9 mouse cellular contexts compared by ENCODE assay signal in genomic region chr9:32445789-32446188, GRCm38 (mm10).
DNase-seq lines count a peak whose midpoint lies in the region; ATAC-seq and TF ChIP-seq lines count a peak whose summit lies in the region.
"Had no signal": no experiment of that assay in that cellular context is flagged by ENCODE, and none has a peak within 500 bp of the region (broad histone marks: within the 10 kb centered on the region; RNA-seq: fewer than 3 reads in every experiment).

No protein-coding gene starts in this region.

- peak; percentile 61 for DNase-seq in embryo, embryonic 10 days (ENCODE audit: low spot score)
- DNase-seq in embryo, embryonic 9.5 days (ENCODE audit: extremely low spot score) = no peak
- no peak for DNase-seq in liver, adult 2 months (ENCODE audit: extremely low read depth, low read depth, low spot score)
- no peak for DNase-seq in liver, embryonic 11.5 days (ENCODE audit: low spot score)
- DNase-seq in lung, embryonic 14.5 days = peak; percentile 66
- DNase-seq in thymus, postnatal 36 days = peak; percentile 31 to 45
- DNase-seq in urinary bladder, adult 2 months (ENCODE audit: low spot score) = no peak
- no peak for DNase-seq in gastrocnemius, postnatal 25 days

- no peak overlapping the region for H3K4me2 ChIP-seq in liver, embryonic 11.5 days
- no peak overlapping the region for H3K4me2 ChIP-seq in lung, embryonic 14.5 days

- no peak; the same call in 1 of the 2 replicates for ATAC-seq in liver, embryonic 11.5 days (replicated peaks; ENCODE audit: low FRiP score)
- ATAC-seq in lung, embryonic 14.5 days (ENCODE audit: insufficient read depth) = peak; percentile 57; the same call in 1 of the 2 replicates
- ATAC-seq: forebrain, embryonic 16.5 days had no signal

- H3K4me1 ChIP-seq in liver, adult 2 months (ENCODE audit: control insufficient read depth, insufficient read depth, low read length) = no peaks in the 10 kb centered on the region
- no peaks in the 10 kb centered on the region for H3K4me1 ChIP-seq in liver, embryonic 11.5 days (replicated peaks; ENCODE audit: control insufficient read depth, insufficient read depth, low read length)
- no peaks in the 10 kb centered on the region for H3K4me1 ChIP-seq in lung, embryonic 14.5 days (ENCODE audit: insufficient read depth)

- no peak for TF ChIP-seq POLR2A in liver, adult 2 months (IDR thresholded peaks at IDR 0.05; ENCODE audit: extremely low read depth, insufficient read depth, low read length)

- no peaks in the 10 kb centered on the region for H3K79me2 ChIP-seq in liver, adult 2 months (ENCODE audit: control insufficient read depth, insufficient read depth, low read length)

- no peak overlapping the region for H3K27ac ChIP-seq in liver, adult 2 months (replicated peaks; ENCODE audit: insufficient read depth, low read depth, low read length)
- no peak overlapping the region for H3K27ac ChIP-seq in liver, embryonic 11.5 days (ENCODE audit: low read depth, low read length)
- H3K27ac ChIP-seq in lung, embryonic 14.5 days (ENCODE audit: low read depth) = no peak overlapping the region

- no peaks in the 10 kb centered on the region for H3K27me3 ChIP-seq in liver, adult 2 months (ENCODE audit: control insufficient read depth, insufficient read depth, low read length)
- no peaks in the 10 kb centered on the region for H3K27me3 ChIP-seq in liver, embryonic 11.5 days (replicated peaks; ENCODE audit: control insufficient read depth, insufficient read depth, low read length)
- H3K27me3 ChIP-seq in lung, embryonic 14.5 days (ENCODE audit: insufficient read depth, low read length) = no peaks in the 10 kb centered on the region

- no peaks in the 10 kb centered on the region for H3K9me3 ChIP-seq in liver, embryonic 11.5 days (ENCODE audit: control insufficient read depth, low read length)
- peaks cover 3% of the 10 kb centered on the region; the same call in 1 of the 2 replicates for H3K9me3 ChIP-seq in lung, embryonic 14.5 days (ENCODE audit: low read depth, low read length)

- no peaks in the 10 kb centered on the region for H3K36me3 ChIP-seq in liver, adult 2 months (ENCODE audit: control insufficient read depth, insufficient read depth, low read length)
- no peaks in the 10 kb centered on the region for H3K36me3 ChIP-seq in liver, embryonic 11.5 days (ENCODE audit: control insufficient read depth, insufficient read depth, low read length)
- 0 out of 2 replicates have a peak, but pooled peaks cover 7% of the 10 kb centered on the region for H3K36me3 ChIP-seq in lung, embryonic 14.5 days (ENCODE audit: insufficient read depth)

- 54% methylated on average over 3 of the region's 3 CpGs for WGBS in liver, adult 2 months
- 48% methylated on average over 3 of the region's 3 CpGs for WGBS in liver, embryonic 11.5 days
- 47% methylated on average over 3 of the region's 3 CpGs for WGBS in lung, embryonic 14.5 days

- peak; percentile 23; the same call in 1 of the 2 replicates for TF ChIP-seq CTCF in liver, adult 2 months (IDR thresholded peaks at IDR 0.05; ENCODE audit: low read depth, low read length)
- peak; percentile 65 for TF ChIP-seq CTCF in lung, embryonic 14.5 days (IDR thresholded peaks at IDR 0.05; ENCODE audit: low read depth)

- H3K4me3 ChIP-seq in liver, adult 2 months (ENCODE audit: insufficient read depth, low read depth, low read length) = no peak overlapping the region
- no peak overlapping the region for H3K4me3 ChIP-seq in liver, embryonic 11.5 days (ENCODE audit: low read depth, low read length)
- H3K4me3 ChIP-seq in lung, embryonic 14.5 days (ENCODE audit: low read depth, low read length) = no peak overlapping the region

- H3K9ac ChIP-seq in liver, adult 2 months (ENCODE audit: low read depth, low read length) = no peak overlapping the region
- no peak overlapping the region for H3K9ac ChIP-seq in liver, embryonic 11.5 days (ENCODE audit: low read depth, low read length)
- no peak overlapping the region for H3K9ac ChIP-seq in lung, embryonic 14.5 days

Comparison
In these comparisons a context has a peak if more than half of its experiments do, and no peak if none do; other contexts are left out.
1. DNase-seq: peak in embryo, embryonic 10 days (single experiment), lung, embryonic 14.5 days (single experiment) and thymus, postnatal 36 days (2 of 2); none in embryo, embryonic 9.5 days (single experiment), liver, adult 2 months (single experiment), liver, embryonic 11.5 days (single experiment), urinary bladder, adult 2 months (single experiment) and gastrocnemius, postnatal 25 days (single experiment).